Mouse (Mus musculus) liver, postnatal 0 days (tissue): ENCODE data around the gene Kpna2. TPM values are rescaled to one million over a fixed set of nuclear protein-coding genes. Genes with fewer than 3 reads are reported as not detected.

Source experiments
- ATAC-seq: fragments of 200-750 bp; cut with Nextera tagmentation; 2 replicates; pipeline ENCODE4 v1.8.0; 2017; ENCODE audit warnings: mild to moderate bottlenecking, moderate library complexity
- DNase-seq: peaks from one replicate; pipeline ENCODE4 v3.0.0-alpha.2; 2016
- H3K27ac ChIP-seq: fragments of 300-500 bp; sonication (generic); 2 replicates; pipeline ENCODE4 v1.5.1; 2014; ENCODE audit warnings: antibody characterized with exemption, moderate library complexity, mild to moderate bottlenecking, low read depth
- H3K27me3 ChIP-seq: fragments of 300-500 bp; sonication (generic); 2 replicates; pipeline ENCODE4 v1.6.1; 2014; ENCODE audit warnings: low read length, control low read depth, mixed read lengths; ENCODE audit not compliant: insufficient read depth
- H3K36me3 ChIP-seq: fragments of 300-500 bp; sonication (generic); replicated peaks from 2 replicates; pipeline ENCODE4 v1.6.1; 2014; ENCODE audit warnings: mild to moderate bottlenecking, control low read depth, low read length, moderate library complexity, mixed read lengths; ENCODE audit not compliant: insufficient read depth
- H3K4me1 ChIP-seq: fragments of 300-500 bp; sonication (generic); 2 replicates; pipeline ENCODE4 v1.6.1; 2014; ENCODE audit warnings: antibody characterized with exemption, mild to moderate bottlenecking, control low read depth; ENCODE audit not compliant: insufficient read depth
- H3K4me2 ChIP-seq: fragments of 300-500 bp; sonication (generic); 2 replicates; pipeline ENCODE4 v1.6.1; 2014; ENCODE audit warnings: low read depth, mild to moderate bottlenecking, low read length, moderate library complexity, mixed read lengths
- H3K4me3 ChIP-seq: fragments of 300-500 bp; sonication (generic); 2 replicates; pipeline ENCODE4 v1.5.1; 2014; ENCODE audit warnings: low read depth, low read length
- H3K9ac ChIP-seq: fragments of 300-500 bp; sonication (generic); replicated peaks from 2 replicates; pipeline ENCODE4 v1.6.1; 2014; ENCODE audit warnings: mild to moderate bottlenecking, moderate library complexity
- H3K9me3 ChIP-seq: fragments of 300-500 bp; sonication (generic); 2 replicates; pipeline ENCODE4 v1.6.1; 2016; ENCODE audit warnings: mild to moderate bottlenecking, control low read depth, low read length, mixed read lengths
- CTCF ChIP-seq: sonication (generic); IDR thresholded peaks from 2 replicates; pipeline ENCODE4 v1.5.1; 2016; ENCODE audit warnings: antibody characterized with exemption, low read depth
- EP300 ChIP-seq: IDR thresholded peaks from 2 replicates; pipeline ENCODE4 v1.6.1; 2016; ENCODE audit warnings: antibody characterized with exemption, low read depth, mild to moderate bottlenecking
- WGBS: fragments of 180-500 bp; shearing (Covaris S2); extraction: QIAGEN DNeasy Blood & Tissue Kit; methylation state at CpG from one replicate; pipeline ENCODE4 v1.1.7; 2014; ENCODE audit not compliant: insufficient replicate concordance; 5-methylcytosine and 5-hydroxymethylcytosine counted together
- polyA plus RNA-seq: library from polyadenylated mRNA; unstranded; fragments of >200 nt; fragmentation: Nextera tagmentation; extraction: Ambion mirVana; gene quantifications from 2 replicates; pipeline ENCODE4 v1.2.1, GENCODE M21; 2015

Kpna2 gene
- polyA plus RNA-seq, 1 experiment from 2014 or later: 128 TPM

GRCm38 (mm10) chr11:106954566-106954965 is 44.8 kb downstream of the Kpna2 start:
- no peaks in the 10 kb centered on the region for H3K27me3 ChIP-seq
- H3K36me3 ChIP-seq: no peaks in the 10 kb centered on the region
- H3K9ac ChIP-seq: no peak overlapping the region
- no peaks in the 10 kb centered on the region for H3K9me3 ChIP-seq
- TF ChIP-seq CTCF: no peak
- no peak for TF ChIP-seq EP300
- DNase-seq: no peak
- H3K4me1 ChIP-seq: peaks cover 13% of the 10 kb centered on the region
- H3K27ac ChIP-seq: no peak overlapping the region
- no peak overlapping the region for H3K4me3 ChIP-seq
- no peak overlapping the region for H3K4me2 ChIP-seq
- ATAC-seq: no peak
- 81% methylated on average over 8 of the region's 8 CpGs for WGBS

GRCm38 (mm10) chr11:106954116-106954515 is 45.2 kb downstream of the Kpna2 start:
- DNase-seq (no peak), ATAC-seq (no peak)
- H3K9ac ChIP-seq: no peak overlapping the region
- H3K27ac ChIP-seq: no peak overlapping the region
- H3K27me3 ChIP-seq: no peaks in the 10 kb centered on the region
- H3K4me3 ChIP-seq: no peak overlapping the region
- WGBS: 70% methylated on average over 9 of the region's 9 CpGs
- TF ChIP-seq CTCF (no peak), EP300 (no peak)
- no peaks in the 10 kb centered on the region for H3K9me3 ChIP-seq
- no peak overlapping the region for H3K4me2 ChIP-seq
- peaks cover 13% of the 10 kb centered on the region for H3K4me1 ChIP-seq
- no peaks in the 10 kb centered on the region for H3K36me3 ChIP-seq

Other genes with a start within 250 kb of the Kpna2 start
- 9.2 TPM in 2 replicates for gene Pecam1, start 248.9 kb downstream of the Kpna2 start, polyA plus RNA-seq
- 4.1 and 5.1 TPM in 2 replicates for gene Milr1, start 248.3 kb downstream of the Kpna2 start, polyA plus RNA-seq
- 7.9 and 8.4 TPM in 2 replicates for gene Polg2, start 220.0 kb downstream of the Kpna2 start, polyA plus RNA-seq
- gene Ddx5, start 210.4 kb downstream of the Kpna2 start, polyA plus RNA-seq: 114 and 115 TPM in 2 replicates
- 4.6 and 5.1 TPM in 2 replicates for gene Cep95, start 210.3 kb downstream of the Kpna2 start, polyA plus RNA-seq
- 4.5 and 4.8 TPM in 2 replicates for gene Smurf2, start 78.8 kb downstream of the Kpna2 start, polyA plus RNA-seq
- 7.3 and 10.3 TPM in 2 replicates for gene 1810010H24Rik, start 26.1 kb upstream of the Kpna2 start, polyA plus RNA-seq
- 7.3 and 8.3 TPM in 2 replicates for gene Bptf, start 132.6 kb upstream of the Kpna2 start, polyA plus RNA-seq
- 10.7 and 11.7 TPM in 2 replicates for gene Nol11, start 189.8 kb upstream of the Kpna2 start, polyA plus RNA-seq